Mouse (Mus musculus) hindlimb bud, embryonic 11.5 days (tissue): ENCODE data around the gene Hnrnpa0.

Source experiments
- DNase-seq: peaks from one replicate; pipeline ENCODE4 v3.0.0-alpha.2; 2012; ENCODE audit warnings: low read depth, low spot score; ENCODE audit errors: extremely low spot score

Gene Hnrnpa0

GRCm38 (mm10) chr13:58126862-58127765 lies 1.2 kb downstream of the Hnrnpa0 start:
- no peak for DNase-seq

DNA sequence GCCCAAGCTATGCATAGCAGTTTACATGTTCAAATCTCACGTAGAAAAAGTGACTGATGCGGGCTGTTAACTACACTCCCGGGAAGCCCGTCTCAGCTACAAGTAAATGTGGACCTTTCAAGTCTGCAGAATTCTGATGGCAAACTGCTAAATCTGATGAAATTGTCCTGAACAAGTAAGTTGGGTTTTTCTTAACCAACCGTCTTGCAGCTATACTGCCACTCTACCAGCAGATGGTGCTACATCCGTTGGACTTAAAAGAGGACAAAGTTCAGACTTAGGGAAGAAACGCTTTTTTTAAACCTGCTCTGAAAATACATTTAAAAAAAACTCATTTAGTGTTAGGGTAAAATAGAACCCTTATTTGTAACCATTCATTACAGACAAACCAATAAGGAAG lies 2.2 kb downstream of the Hnrnpa0 start:
- no peak for DNase-seq

DNA sequence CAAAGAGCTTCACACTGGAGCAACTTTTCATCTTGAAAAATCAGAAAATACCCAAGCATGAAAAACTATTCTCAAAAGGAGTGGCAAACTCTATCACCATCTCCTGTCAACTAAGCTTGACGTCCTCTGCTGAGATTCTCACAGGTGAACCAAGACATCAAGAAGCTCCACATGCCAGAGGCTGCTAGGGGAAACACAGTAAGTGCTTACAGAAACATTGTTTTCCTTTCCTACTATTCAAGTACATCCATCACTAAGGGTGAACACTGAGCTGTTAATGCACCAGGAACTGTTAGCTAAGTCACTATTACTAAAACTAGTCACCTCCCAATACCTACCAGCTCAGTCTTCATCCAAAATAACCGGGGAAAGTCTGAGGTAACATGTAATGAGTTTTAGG lies 3.4 kb downstream of the Hnrnpa0 start:
- DNase-seq: no peak

DNA sequence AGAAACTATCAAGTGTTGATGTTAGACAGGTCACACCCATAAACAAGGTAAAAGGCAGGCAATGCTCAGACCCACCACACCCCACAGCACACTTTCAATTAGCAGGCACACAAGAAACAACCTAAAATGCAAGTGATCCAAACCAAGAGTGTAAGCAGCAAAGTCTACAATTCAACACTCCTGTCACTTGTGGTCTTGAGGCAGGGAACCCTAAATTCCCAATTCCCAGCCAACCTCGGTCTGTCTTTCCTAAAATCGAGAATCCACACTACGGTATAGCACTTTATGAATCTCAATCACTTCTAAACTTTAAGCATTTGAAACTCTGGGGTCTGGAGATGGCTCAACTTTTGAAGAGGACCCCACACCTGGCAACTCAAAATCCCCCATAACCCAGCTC lies 4.1 kb downstream of the Hnrnpa0 start:
- DNase-seq: no peak

DNA sequence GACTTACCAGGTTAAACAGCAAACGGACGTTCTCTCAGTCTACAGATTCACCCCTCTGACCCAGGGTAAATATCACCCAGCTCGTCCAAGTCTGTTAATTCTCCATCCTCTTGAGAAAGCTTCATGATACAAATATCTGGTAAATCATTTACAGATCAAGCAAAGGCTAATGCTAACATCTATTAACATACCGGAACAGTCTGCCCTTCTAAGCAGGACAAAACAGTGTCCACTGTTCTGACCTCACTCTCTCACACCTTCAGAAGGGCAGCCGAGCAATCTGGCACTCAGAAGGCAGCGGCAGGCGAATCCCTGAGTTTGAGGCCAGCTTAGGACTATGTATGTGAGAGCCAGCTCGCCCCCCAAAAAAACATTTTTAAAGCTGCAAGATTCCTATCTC lies 5.0 kb downstream of the Hnrnpa0 start:
- DNase-seq: no peak

DNA sequence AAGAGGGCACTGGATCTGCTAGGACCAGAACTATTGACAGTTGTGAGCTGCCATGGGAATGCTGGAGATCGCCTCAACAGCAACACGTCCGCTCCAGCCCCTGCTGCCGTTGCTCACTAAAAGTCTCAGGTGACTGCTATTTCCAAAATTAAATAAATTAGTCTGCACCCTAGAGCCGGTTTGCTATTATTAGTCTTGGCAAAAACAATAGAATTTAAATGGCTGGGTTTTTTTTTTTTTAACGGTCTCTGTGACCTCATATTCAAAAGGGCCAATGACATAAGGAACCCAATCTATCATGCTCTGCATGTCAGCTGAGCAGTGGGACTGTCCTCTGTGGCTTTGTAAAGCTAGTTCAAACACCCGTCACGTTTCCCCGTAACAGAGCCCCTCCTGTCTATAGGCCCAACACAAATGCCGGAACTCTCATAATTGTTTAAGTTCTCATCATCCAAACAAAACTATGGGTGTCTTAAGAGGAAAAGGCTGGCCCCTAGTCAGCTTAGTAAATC lies 5.5 kb downstream of the Hnrnpa0 start:
- DNase-seq: no peak

DNA sequence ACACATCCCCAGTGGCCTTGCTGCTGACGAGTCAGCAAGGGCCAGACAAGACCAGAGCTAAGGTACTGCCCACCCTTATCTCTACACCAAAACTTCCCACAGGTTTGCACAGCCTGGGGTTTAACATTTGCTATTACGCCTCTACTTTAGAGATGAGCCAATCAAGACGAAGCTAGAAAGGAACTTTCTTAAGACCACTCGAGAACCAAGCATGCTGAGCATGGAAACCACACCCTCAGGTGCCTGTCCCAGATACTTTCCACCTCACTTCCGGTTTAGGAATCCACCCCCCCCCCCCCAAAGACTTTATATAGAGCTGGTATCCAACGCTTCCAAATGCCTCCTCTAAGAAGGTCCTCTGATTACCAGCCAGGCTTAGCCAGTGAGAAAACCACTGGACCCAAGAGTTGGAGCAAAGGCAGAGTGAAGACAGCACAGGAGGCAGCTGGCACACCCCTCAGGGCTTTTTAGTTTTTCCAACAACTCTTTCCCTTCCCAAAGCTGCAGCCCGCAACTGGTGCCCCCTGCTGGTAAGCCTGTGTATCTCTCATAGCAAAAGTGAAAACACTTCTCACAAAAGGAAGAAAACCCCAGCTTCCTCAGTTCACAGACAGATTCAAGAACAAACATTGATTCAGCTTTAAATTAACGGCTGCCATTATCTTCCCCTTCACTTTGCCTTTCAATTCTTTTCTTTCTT lies 10.9 kb downstream of the Hnrnpa0 start:
- no peak for DNase-seq

DNA sequence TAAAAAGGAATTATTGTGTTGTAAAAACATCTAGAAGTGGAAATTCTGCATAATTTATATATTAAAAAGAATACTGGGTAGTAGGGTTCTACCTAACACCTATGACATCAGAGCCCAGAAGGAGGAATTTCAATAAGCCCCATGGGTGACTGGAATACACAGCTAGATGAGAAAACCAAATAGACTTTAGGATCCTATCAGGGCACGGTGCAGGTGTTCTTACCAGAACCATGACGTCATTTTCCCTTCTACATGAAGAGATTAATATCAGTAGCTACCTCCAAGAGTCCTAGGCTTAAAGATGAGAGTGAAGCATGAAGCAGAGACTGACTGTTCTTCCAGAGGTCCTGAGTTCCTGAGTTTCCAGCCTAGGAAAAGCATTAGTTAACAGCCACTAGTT lies 11.6 kb downstream of the Hnrnpa0 start:
- no peak for DNase-seq

- DNase-seq: no peak
Observed at GRCm38 (mm10) chr13:58115227-58115626, 13.1 kb downstream of the Hnrnpa0 start.

DNA sequence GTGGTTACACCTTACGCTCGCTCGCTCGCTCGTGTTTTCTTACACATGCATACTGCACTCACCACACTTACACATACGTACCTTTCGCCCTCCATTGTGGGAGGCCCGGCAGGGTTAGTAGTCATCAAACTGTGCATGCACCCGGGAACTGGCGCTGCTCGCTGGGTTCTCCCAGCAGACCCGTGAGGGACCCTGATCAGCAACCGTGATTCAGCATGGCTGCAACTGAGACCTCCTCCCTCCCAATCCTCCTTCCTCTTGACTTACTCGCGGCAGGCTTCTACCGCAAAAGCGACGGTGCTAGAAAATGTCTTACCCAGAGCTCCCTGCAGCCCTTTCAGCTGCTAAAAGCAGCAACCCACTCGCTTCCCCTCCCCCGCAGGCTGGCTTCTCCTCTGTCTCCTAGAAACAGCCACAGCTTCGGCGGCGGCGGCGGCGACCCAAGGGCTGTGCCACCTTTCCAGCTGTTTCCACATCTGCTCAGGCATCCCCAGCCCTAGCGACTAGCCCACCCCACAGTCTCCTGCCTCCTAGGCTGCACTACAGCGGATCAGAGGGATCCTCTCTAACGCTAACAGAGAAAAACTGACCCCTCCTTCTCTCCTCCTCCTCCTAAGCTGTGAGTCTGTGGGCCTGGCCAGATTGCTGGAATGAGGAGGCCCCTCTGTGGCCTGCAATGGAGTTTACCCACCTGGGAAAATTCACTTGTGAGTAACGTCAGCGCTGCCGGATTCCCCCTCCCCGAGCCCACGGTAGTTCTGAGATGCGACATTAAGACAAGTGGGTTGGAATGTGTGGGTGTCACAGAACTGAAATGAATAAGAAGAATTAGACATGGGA lies 15.1 kb downstream of the Hnrnpa0 start, which contains the start of gene Klhl3:
Klhl3 (minus strand) TSS at position 532 of the 840 bp plus-strand sequence.
- DNase-seq: no peak

- no peak for DNase-seq
Observed at GRCm38 (mm10) chr13:58112601-58113041, 15.7 kb downstream of the Hnrnpa0 start.

DNA sequence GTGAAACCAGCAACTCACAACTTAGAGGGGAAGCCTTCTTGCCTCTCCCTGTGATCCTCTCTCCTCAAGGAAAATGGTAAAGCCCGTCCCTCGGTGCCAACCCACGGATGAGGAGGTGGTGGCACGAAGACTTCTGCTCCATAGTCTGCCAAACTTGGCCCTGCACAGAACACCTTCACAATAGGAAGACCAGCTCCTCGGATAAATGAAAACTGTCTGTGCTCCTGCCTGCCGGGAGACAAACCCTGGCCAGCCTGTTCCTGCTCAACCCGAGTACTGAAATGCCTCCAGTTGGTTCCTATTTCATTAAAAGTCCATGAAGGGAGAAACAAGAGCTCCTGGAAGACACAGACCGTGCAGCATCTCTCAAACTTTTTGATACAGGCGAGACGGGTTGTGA lies 16.2 kb downstream of the Hnrnpa0 start:
- DNase-seq: no peak

DNA sequence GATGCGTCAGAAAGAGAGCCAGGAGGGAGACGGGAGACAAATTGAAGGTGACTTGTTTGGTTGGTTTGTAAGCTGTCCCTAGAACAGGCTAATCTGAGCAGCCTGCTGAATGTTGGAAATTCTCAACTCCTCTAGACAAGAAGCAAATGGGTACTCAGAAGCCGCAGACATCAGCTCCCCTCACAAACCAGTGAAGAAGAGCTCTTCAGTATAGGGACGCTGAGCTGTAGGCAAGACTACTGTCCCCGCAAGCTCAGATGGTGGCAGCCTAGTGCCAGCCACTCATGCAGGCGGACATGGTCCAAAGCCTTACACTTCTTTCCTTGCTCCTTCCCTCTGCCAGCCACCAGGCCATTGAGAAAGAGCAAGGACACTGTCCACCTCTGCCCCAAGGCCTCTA lies 17.1 kb downstream of the Hnrnpa0 start:
- no peak for DNase-seq

DNA sequence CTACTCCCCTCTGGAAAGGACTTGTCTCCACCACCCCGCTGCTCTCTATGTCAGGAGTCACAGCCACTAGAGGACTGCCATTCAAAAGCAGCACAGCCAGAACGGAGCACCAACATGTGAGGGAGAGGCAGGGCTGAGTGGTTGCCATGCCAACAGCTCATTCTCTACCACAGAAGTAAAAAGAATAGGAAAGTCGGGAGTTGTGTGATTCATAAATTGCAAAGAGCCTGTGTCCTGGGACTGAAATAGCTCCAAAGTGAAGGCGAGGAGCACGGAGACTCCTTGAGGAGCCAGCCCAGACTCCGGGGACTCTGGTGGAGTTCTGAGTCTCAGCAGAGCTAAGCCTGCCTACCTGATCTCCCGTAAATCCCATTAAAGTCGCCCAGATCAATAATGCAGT lies 37.7 kb downstream of the Hnrnpa0 start:
- no peak for DNase-seq

DNA sequence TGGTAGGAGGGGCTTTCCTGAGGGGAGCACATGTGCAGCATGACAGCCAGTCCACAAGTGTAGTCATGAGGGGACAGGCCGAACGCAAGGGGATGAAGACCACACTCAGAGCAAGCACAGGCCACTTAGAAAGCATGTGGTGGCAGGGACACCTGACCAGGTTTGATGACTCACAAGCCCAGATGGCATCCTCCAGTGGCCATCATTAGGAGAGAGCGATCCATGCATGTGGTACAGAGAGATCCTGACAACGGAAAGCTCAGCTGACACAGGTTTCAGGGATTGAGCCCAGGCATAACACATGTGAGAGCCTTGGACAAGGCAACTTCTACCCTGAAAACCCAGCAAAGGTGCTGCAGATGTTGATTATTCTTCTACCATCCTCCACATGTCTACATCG lies 44.0 kb downstream of the Hnrnpa0 start:
- DNase-seq: no peak

DNA sequence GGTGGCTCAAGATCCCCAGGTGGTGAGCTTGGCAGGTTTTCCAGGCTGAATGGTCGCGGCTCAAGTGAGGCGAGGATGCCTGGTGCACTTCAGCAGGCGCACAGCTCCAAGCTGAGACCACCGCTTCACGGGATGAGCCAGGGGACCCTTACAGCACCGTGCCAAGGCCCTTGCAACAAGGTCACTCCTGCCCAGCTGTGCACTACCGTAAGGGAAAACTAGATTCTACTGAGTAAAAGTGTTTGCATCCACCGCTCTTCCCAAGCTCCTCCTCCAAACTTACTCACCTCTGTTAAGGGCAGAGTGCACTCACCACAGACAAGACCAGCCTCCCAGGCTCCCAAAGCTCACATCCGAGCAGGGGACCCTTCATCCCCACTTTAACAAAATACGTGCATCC lies 44.8 kb downstream of the Hnrnpa0 start:
- DNase-seq: no peak

- DNase-seq: no peak
Observed at GRCm38 (mm10) chr13:58083048-58083447, 45.3 kb downstream of the Hnrnpa0 start.

GRCm38 (mm10) chr13:58078361-58078760 lies 50.0 kb downstream of the Hnrnpa0 start:
- DNase-seq: no peak
